Mouse (Mus musculus): ENCODE measurements around the gene Rnf40. TPM values are rescaled to one million over a fixed set of nuclear protein-coding genes. Genes with fewer than 3 reads are reported as not detected.
A peak's percentile ranks its signal among the peaks of the same experiment; 100 is the strongest.

Gene Rnf40
- total and polyA plus RNA-seq, 3 experiments, result 38.2 to 55.8 (median 50.3) TPM

DNA sequence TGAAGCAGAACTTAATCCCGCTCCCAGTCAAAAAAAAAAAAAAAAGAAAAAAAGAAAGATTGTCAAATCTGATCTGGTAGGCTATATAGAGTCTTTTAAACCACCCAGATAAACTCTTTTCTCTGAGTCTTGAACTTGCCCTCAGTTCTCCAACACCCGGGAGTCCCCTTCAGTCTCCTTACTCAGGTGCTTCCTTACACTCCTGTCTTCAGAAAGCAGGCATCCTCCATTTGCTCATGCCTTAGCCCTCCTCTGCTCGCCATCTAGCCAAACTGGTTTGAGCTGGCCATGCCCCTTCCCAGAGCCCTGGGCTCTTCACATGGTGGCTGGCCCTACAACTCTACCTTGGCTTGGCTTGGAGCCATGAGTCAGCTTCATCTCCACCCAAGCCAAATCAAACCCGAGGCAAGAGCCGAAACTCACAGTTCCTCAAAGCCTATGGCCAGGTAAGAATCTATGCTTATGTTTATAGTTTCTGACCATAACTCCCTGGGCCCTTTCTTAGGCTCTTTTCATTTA lies 27.2 kb upstream of the Rnf40 start, which contains the start of gene Tmem265:
Gene Tmem265, plus strand, starts transcription at position 51 of the 519 bp plus-strand sequence.
- H3K36me3 ChIP-seq (replicated peaks), result peaks cover 87% of the 10 kb centered on the region
- ATAC-seq (ENCODE audit: extremely low read depth, insufficient number of reproducible peaks, low FRiP score, poor library complexity, severe bottlenecking), result no peak
- TF ChIP-seq TAL1 (conservative IDR thresholded peaks at IDR 0.05; ENCODE audit: low read depth, low read length), result no peak

DNA sequence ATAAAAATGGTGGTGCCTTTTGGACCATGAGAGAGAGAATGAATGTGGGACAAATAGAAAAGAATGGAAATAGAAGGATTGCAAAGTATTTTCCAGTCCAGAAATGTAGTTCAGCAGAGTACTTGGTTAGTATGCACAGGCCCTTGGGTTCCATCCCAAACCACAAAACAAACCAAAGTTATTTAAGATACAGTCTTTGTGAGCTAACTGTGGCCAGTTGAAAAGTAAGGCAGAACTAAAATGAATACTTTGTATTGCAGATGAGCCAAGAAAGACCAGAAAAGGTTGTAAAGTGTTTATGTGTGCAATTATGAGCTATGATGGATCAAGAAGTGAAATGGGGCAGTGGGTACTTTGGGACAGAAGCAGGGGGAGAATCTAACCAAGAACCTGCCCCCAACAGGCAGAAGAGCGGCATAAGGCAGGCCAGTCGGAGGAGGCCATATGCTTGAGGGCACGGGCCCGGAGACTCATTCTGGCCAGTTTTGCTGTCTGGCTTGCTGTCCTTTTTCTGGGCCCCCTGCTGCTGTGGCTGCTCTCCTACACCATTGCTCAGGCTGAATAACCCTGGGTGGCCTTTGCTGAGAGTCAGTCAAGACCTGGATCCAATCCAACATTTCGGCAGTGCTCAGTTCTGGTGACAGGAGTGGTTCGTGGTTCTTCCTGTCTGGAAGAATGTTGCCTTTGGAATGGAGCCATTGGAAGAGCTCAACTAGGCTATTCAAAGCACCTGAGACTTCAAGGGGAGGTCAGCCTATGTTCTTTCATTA lies 24.0 kb upstream of the Rnf40 start:
- ATAC-seq (ENCODE audit: extremely low read depth, insufficient number of reproducible peaks, low FRiP score, poor library complexity, severe bottlenecking) (no peak), DNase-seq (ENCODE audit: low spot score) (no peak)

More for the DNA sequence above, 27.2 kb upstream of the Rnf40 start, which contains the start of gene Tmem265:
- no peaks in the 10 kb centered on the region for H3K9me3 ChIP-seq (replicated peaks)
- no peak within 1 kb of the TSS for H3K4me3 ChIP-seq (ENCODE audit: low read depth, low read length)
- no peaks in the 10 kb centered on the region for H3K4me1 ChIP-seq (ENCODE audit: insufficient read depth, low read depth, low read length)
- no peak for DNase-seq (ENCODE audit: low spot score)
- H3K27me3 ChIP-seq (ENCODE audit: insufficient read depth, low read length), result no peaks in the 10 kb centered on the region

DNA sequence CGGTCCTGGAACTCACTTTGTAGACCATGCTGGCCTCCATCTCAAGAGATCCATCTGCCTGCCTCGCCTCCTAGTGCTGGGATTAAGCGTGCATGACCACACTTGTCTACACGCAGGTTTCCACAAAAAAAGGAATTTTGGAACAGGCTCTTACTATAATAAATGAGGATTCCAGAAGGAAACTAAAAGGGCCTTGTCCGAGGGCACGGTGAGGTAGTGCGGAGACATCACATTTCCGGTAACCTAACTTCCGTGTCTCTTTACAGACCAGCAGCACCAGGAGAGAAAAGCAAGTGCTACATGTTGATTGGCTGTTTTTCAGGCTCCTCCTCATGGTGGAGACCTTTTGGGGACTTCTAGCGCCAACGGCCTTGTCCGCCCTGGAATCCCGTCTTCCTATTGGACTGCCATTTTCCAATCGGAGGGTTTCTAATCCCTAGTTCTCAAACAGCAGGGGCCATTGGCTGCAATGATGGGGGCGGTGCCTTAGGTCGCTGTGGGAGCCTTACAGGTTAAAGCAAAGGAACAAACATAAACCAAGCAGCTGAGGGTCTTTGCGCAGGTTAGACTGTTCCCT lies 15.6 kb upstream of the Rnf40 start, which contains the start of gene Phkg2:
Gene Phkg2, plus strand, starts transcription at position 446 of the 577 bp plus-strand sequence.
- ATAC-seq (ENCODE audit: extremely low read depth, insufficient number of reproducible peaks, low FRiP score, poor library complexity, severe bottlenecking) (peak; percentile 96), DNase-seq (ENCODE audit: low spot score) (peak; percentile 99)
- Histone ChIP-seq H3K9me3 (replicated peaks) (no peaks in the 10 kb centered on the region), H3K4me1 (ENCODE audit: insufficient read depth, low read depth, low read length) (peaks cover 23% of the 10 kb centered on the region), H3K27me3 (ENCODE audit: insufficient read depth, low read length) (no peaks in the 10 kb centered on the region), H3K36me3 (replicated peaks) (peaks cover 54% of the 10 kb centered on the region), H3K4me3 (ENCODE audit: low read depth, low read length) (peak within 1 kb of the TSS; percentile 85)
- TF ChIP-seq TAL1 (conservative IDR thresholded peaks at IDR 0.05; ENCODE audit: low read depth, low read length) (no peak), POLR2AphosphoS5 (IDR thresholded peaks at IDR 0.05; ENCODE audit: insufficient replicate concordance, low read depth, low read length) (no peak), GATA1 (IDR thresholded peaks at IDR 0.05; ENCODE audit: borderline replicate concordance, low read length) (no peak), CTCF (IDR thresholded peaks at IDR 0.05; ENCODE audit: low read depth, low read length) (no peak)

More for the DNA sequence above, 24.0 kb upstream of the Rnf40 start:
- Histone ChIP-seq H3K9me3 (replicated peaks) (no peaks in the 10 kb centered on the region), H3K4me3 (ENCODE audit: low read depth, low read length) (no peak overlapping the region), H3K36me3 (replicated peaks) (peaks cover 79% of the 10 kb centered on the region), H3K4me1 (ENCODE audit: insufficient read depth, low read depth, low read length) (no peaks in the 10 kb centered on the region), H3K27me3 (ENCODE audit: insufficient read depth, low read length) (no peaks in the 10 kb centered on the region)
- TF ChIP-seq CTCF (IDR thresholded peaks at IDR 0.05; ENCODE audit: low read depth, low read length), result no peak
- TF ChIP-seq POLR2AphosphoS5 (IDR thresholded peaks at IDR 0.05; ENCODE audit: insufficient replicate concordance, low read depth, low read length), result no peak
- no peak for TF ChIP-seq GATA2 (IDR thresholded peaks at IDR 0.05; ENCODE audit: borderline replicate concordance, low read depth, low read length)
- no peak for TF ChIP-seq TAL1 (conservative IDR thresholded peaks at IDR 0.05; ENCODE audit: low read depth, low read length)
- no peak for TF ChIP-seq GATA1 (IDR thresholded peaks at IDR 0.05; ENCODE audit: borderline replicate concordance, low read length)

DNA sequence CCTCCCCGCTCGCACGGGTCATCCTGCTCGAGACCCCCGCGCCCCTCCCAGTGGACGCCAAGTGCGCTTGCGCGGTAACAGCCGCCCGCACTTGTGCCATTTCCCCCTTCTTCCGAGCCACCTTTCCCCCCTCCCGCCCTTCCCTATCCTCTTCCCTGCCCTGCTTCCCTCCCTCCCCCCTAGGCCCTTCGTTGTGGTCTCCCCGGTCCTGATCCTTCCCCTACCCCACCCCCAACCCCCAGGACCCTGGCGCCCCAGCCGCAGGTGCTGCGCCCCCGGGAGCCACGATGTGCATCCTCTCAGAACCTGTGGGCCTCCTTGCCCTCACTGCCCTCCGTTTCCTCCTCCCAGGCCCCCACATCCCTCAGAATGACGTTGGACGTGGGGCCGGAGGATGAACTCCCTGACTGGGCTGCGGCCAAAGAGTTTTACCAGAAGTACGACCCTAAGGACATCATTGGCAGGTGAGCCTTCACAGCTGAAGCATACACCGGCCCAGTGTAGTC lies 15.0 kb upstream of the Rnf40 start:
- DNase-seq (ENCODE audit: low spot score), result peak; percentile 30
- H3K4me1 ChIP-seq (ENCODE audit: insufficient read depth, low read depth, low read length), result peaks cover 23% of the 10 kb centered on the region
- no peaks in the 10 kb centered on the region for H3K27me3 ChIP-seq (ENCODE audit: insufficient read depth, low read length)
- H3K4me3 ChIP-seq (ENCODE audit: low read depth, low read length), result peak overlapping the region; percentile 85
- peaks cover 59% of the 10 kb centered on the region for H3K36me3 ChIP-seq (replicated peaks)
- TF ChIP-seq GATA1 (IDR thresholded peaks at IDR 0.05; ENCODE audit: borderline replicate concordance, low read length) (no peak), TAL1 (conservative IDR thresholded peaks at IDR 0.05; ENCODE audit: low read depth, low read length) (no peak), GATA2 (IDR thresholded peaks at IDR 0.05; ENCODE audit: borderline replicate concordance, low read depth, low read length) (no peak), POLR2AphosphoS5 (IDR thresholded peaks at IDR 0.05; ENCODE audit: insufficient replicate concordance, low read depth, low read length) (no peak), CTCF (IDR thresholded peaks at IDR 0.05; ENCODE audit: low read depth, low read length) (no peak)
- ATAC-seq (ENCODE audit: extremely low read depth, insufficient number of reproducible peaks, low FRiP score, poor library complexity, severe bottlenecking), result no peak
- no peaks in the 10 kb centered on the region for H3K9me3 ChIP-seq (replicated peaks)

DNA sequence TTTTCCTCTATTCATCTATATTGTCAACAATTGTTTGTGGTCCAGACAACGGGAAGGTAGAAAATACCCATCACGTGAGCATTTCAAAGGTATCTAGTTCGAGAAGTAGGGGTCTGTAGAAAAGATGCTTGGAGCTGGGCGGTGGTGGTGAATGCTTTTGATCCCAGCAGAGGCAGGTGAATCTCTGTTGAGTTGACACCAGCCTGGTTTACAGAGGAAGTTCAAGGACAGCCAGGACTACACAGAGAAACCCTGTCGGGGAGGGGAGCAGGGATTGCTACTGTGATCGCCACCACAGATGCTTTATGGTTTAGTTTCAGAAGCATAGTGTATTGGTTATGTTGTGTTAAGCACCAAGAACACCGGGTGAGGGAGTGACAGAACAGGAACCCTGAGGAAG lies 14.5 kb upstream of the Rnf40 start:
- peak overlapping the region; percentile 85 for H3K4me3 ChIP-seq (ENCODE audit: low read depth, low read length)
- ATAC-seq (ENCODE audit: extremely low read depth, insufficient number of reproducible peaks, low FRiP score, poor library complexity, severe bottlenecking) (no peak), DNase-seq (ENCODE audit: low spot score) (no peak)
- peaks cover 58% of the 10 kb centered on the region for H3K36me3 ChIP-seq (replicated peaks)
- TF ChIP-seq GATA2 (IDR thresholded peaks at IDR 0.05; ENCODE audit: borderline replicate concordance, low read depth, low read length), result no peak
- no peak for TF ChIP-seq GATA1 (IDR thresholded peaks at IDR 0.05; ENCODE audit: borderline replicate concordance, low read length)
- TF ChIP-seq POLR2AphosphoS5 (IDR thresholded peaks at IDR 0.05; ENCODE audit: insufficient replicate concordance, low read depth, low read length), result no peak
- TF ChIP-seq TAL1 (conservative IDR thresholded peaks at IDR 0.05; ENCODE audit: low read depth, low read length), result no peak
- TF ChIP-seq CTCF (IDR thresholded peaks at IDR 0.05; ENCODE audit: low read depth, low read length), result no peak
- peaks cover 23% of the 10 kb centered on the region for H3K4me1 ChIP-seq (ENCODE audit: insufficient read depth, low read depth, low read length)
- no peaks in the 10 kb centered on the region for H3K9me3 ChIP-seq (replicated peaks)
- H3K27me3 ChIP-seq (ENCODE audit: insufficient read depth, low read length), result no peaks in the 10 kb centered on the region

DNA sequence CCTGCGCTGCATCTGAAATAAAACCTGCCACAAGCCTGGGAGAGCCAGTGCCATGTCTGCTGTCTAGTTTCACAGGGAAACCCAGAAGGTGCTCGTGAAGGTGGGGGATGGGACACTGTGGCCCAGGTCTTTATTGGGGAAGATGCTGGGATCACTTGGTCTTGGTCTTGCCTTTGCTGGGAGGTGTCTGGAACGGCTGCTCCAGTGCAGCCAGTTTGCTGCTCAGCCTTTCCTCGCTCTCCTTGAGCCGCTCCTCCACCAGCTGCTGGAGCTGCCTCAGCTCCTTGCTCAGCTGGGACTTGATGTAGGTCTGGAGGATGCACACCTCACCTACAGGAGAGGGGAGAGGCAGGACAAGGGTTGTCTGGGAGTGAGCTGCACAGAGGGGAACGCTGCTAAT lies 5.3 kb upstream of the Rnf40 start:
- Histone ChIP-seq H3K9me3 (replicated peaks) (no peaks in the 10 kb centered on the region), H3K27me3 (ENCODE audit: insufficient read depth, low read length) (no peaks in the 10 kb centered on the region)
- ATAC-seq (ENCODE audit: extremely low read depth, insufficient number of reproducible peaks, low FRiP score, poor library complexity, severe bottlenecking), result no peak

More for the DNA sequence above, 5.3 kb upstream of the Rnf40 start:
- DNase-seq (ENCODE audit: low spot score), result no peak
- Histone ChIP-seq H3K36me3 (replicated peaks) (peaks cover 81% of the 10 kb centered on the region), H3K4me3 (ENCODE audit: low read depth, low read length) (no peak overlapping the region), H3K4me1 (ENCODE audit: insufficient read depth, low read depth, low read length) (peaks cover 27% of the 10 kb centered on the region)
- no peak for TF ChIP-seq TAL1 (conservative IDR thresholded peaks at IDR 0.05; ENCODE audit: low read depth, low read length)
- no peak for TF ChIP-seq POLR2AphosphoS5 (IDR thresholded peaks at IDR 0.05; ENCODE audit: insufficient replicate concordance, low read depth, low read length)
- TF ChIP-seq CTCF (IDR thresholded peaks at IDR 0.05; ENCODE audit: low read depth, low read length), result no peak
- TF ChIP-seq GATA1 (IDR thresholded peaks at IDR 0.05; ENCODE audit: borderline replicate concordance, low read length), result no peak
- TF ChIP-seq GATA2 (IDR thresholded peaks at IDR 0.05; ENCODE audit: borderline replicate concordance, low read depth, low read length), result no peak
